ENCODE assay signal across 7 mouse cellular contexts in the genomic region with DNA sequence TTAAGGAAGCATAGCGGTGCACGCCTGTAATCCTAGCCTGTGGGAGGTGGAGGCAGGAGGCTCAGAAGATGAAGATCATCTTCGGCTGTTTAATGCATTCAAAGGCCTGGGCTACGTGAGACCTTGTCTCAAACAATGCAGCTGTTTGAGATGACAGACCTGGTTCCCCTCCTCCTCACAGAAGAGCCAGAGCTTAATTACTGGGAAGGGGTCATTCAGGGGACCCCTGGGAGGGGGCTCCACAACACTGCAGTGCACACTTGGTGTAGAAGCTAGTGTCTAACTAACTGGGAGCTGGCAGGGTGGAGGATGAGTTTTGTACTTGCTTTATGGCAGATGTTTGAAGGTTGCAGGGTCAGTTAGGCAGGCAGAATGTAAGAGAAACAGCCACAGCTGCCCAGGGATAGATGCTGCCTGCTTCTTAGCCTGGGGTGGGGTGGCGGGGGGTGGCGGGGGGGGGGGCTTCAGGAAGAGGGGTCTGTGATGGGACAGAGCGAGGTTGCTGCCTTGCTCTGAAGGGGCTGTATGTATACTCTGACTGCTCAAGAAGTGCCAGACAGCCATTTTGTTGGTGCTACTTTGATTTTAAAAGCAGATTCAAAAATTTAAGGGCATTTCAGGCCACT. TPM values are rescaled to one million over a fixed set of nuclear protein-coding genes. Genes with fewer than 3 reads are reported as not detected.
DNase-seq lines count a peak whose midpoint lies in the region; ATAC-seq lines count a peak whose summit lies in the region.

No protein-coding gene starts in this region.

- H3K4me1 ChIP-seq in hindbrain, embryonic 10.5 days (replicated peaks), result peaks cover 38% of the 10 kb centered on the region
- H3K4me1 ChIP-seq in midbrain, embryonic 14.5 days (ENCODE audit: control insufficient read depth, insufficient read depth, low read length), result peaks cover 39% of the 10 kb centered on the region

- ATAC-seq in midbrain, embryonic 14.5 days (ENCODE audit: low FRiP score, low TSS enrichment), result no peak

- WGBS in hindbrain, embryonic 10.5 days, result 24% methylated on average over 7 of the region's 7 CpGs
- 15% methylated on average over 7 of the region's 7 CpGs for WGBS in midbrain, embryonic 14.5 days

- H3K27me3 ChIP-seq in hindbrain, embryonic 10.5 days (ENCODE audit: insufficient read depth, poor library complexity, severe bottlenecking), result no peaks in the 10 kb centered on the region
- H3K27me3 ChIP-seq in midbrain, embryonic 14.5 days (ENCODE audit: control insufficient read depth, insufficient read depth, low read length), result no peaks in the 10 kb centered on the region

- H3K9ac ChIP-seq in midbrain, embryonic 14.5 days (replicated peaks; ENCODE audit: low read length), result no peak overlapping the region

- no peak overlapping the region for H3K4me2 ChIP-seq in midbrain, embryonic 14.5 days (ENCODE audit: low read length)

- peaks cover 53% of the 10 kb centered on the region for H3K36me3 ChIP-seq in hindbrain, embryonic 10.5 days
- H3K36me3 ChIP-seq in midbrain, embryonic 14.5 days (ENCODE audit: control insufficient read depth, insufficient read depth, low read length), result peaks cover 9% of the 10 kb centered on the region; the same call in 1 of the 2 replicates

- DNase-seq in NIH3T3 (ENCODE audit: low read depth), result peak; percentile 48
- peak; percentile 41 for DNase-seq in embryo, embryonic 10 days (ENCODE audit: low spot score)
- DNase-seq in hindbrain, embryonic 10.5 days (ENCODE audit: low spot score), result peak; percentile 48
- DNase-seq in midbrain, embryonic 14.5 days, result peak; percentile 26
- DNase-seq in spleen, adult 12 weeks (ENCODE audit: low spot score), result no peak
- DNase-seq in testis, postnatal 14 days (ENCODE audit: low spot score), result no peak
- no peak for DNase-seq in thymus, postnatal 4 days

- H3K27ac ChIP-seq in hindbrain, embryonic 10.5 days, result peak overlapping the region; percentile 93
- peak overlapping the region; percentile 89 for H3K27ac ChIP-seq in midbrain, embryonic 14.5 days (replicated peaks; ENCODE audit: low read depth, low read length)

- H3K9me3 ChIP-seq in hindbrain, embryonic 10.5 days, result peaks cover 11% of the 10 kb centered on the region
- no peaks in the 10 kb centered on the region for H3K9me3 ChIP-seq in midbrain, embryonic 14.5 days (ENCODE audit: control insufficient read depth, low read length)

- peak overlapping the region; percentile 16; the same call in 1 of the 2 replicates for H3K4me3 ChIP-seq in hindbrain, embryonic 10.5 days
- H3K4me3 ChIP-seq in midbrain, embryonic 14.5 days (replicated peaks; ENCODE audit: low read depth, low read length), result no peak overlapping the region

RNA-seq across cellular contexts. Expression of gene Pepd, which starts 26.6 kb away (rescaled TPM):
- polyA plus RNA-seq in hindbrain, embryonic 10.5 days (2016; fragmentation: Nextera tagmentation; extraction: Ambion mirVana), result 76.1 and 76.9 TPM in 2 replicates
- polyA plus RNA-seq in midbrain, embryonic 14.5 days (2014; fragmentation: Nextera tagmentation; extraction: Ambion mirVana), result 57.2 and 62.4 TPM in 2 replicates

Comparison
In these comparisons a context has a peak if more than half of its experiments do, and no peak if none do; other contexts are left out.
1. DNase-seq: peak in NIH3T3 (single experiment), embryo, embryonic 10 days (single experiment), hindbrain, embryonic 10.5 days (single experiment) and midbrain, embryonic 14.5 days (single experiment); none in spleen, adult 12 weeks (single experiment), testis, postnatal 14 days (single experiment) and thymus, postnatal 4 days (single experiment).